Mouse (Mus musculus): ENCODE results near the gene Rgs7.

DNA sequence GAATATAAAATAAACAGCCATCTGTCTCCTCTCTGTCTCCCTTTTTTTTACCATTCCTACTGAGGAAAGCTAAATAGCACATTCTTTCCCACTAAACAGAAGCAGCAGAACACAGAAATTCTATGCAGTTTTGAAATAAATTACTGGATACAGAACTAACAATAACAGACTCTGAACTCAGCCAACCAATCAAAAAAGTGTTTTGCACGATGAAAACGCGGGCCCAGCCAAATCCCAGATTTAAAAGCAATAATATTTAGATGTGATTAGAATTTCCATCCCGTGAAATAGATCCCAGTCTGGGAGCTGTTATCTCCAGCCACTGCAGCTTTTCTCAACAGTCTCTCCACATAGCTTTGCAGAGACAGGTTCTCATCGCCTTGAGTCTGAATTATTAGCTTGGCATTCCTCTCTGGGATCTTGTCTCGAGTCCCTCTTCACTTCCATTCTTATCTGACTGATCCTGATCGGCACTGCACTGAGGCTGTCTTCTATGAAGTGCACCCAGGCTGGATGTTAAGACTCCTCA, 466.5 kb downstream of the Rgs7 start:
- TF ChIP-seq CTCF (IDR thresholded peaks at IDR 0.05; ENCODE audit: low read depth) (no peak), EP300 (optimal IDR thresholded peaks at IDR 0.05) (no peak)

All from stomach, postnatal 0 days (tissue).